In the genomic region with DNA sequence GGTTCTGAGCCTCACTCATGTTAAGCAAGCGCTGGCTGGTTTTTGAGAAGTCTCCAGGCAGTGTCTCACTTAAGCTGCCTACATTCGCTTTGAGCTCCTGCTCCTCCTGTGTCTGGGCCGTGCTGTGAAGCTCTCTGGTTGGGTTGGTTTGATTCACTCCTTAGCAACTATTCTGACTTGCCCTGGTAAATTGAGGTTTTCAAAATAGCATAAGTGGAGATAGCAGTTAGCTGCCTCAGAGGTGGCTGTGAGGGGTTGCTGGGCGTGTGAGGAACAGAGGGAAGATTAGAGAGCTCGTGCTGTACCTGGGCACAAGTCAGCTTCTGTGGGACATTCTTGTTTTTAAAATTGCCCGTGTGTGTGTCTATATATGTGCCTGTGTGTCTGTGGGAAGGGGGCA, we compare ENCODE assay signal across 13 mouse cellular contexts. TPM values are rescaled to one million over a fixed set of nuclear protein-coding genes. Genes with fewer than 3 reads are reported as not detected.
DNase-seq lines count a peak whose midpoint lies in the region; ATAC-seq and TF ChIP-seq lines count a peak whose summit lies in the region.
"Had no signal": no experiment of that assay in that cellular context is flagged by ENCODE, and none has a peak within 500 bp of the region (broad histone marks: within the 10 kb centered on the region; RNA-seq: fewer than 3 reads in every experiment).

No protein-coding gene starts in this region.

- ATAC-seq in heart, embryonic 14.5 days (ENCODE audit: insufficient number of reproducible peaks, insufficient read depth, low FRiP score, low read depth), result 0 out of 2 replicates have a peak, but pooled peaks have one; percentile 8
- ATAC-seq in intestine, embryonic 16.5 days, result no peak
- ATAC-seq: forebrain, embryonic 13.5 days had no signal

- DNase-seq in heart, adult 18-20 months, result no peak
- DNase-seq in thymus, adult 2 months, result no peak
- DNase-seq in thymus, postnatal 14 days, result no peak
- DNase-seq in kidney, postnatal 36 days, result no peak
- DNase-seq in gastrocnemius, postnatal 36 days, result no peak
- DNase-seq: adrenal gland, postnatal 25 days; layer of hippocampus, postnatal 36 days had no signal

- H3K9me3 ChIP-seq in heart, embryonic 14.5 days (ENCODE audit: control insufficient read depth, low read length), result no peaks in the 10 kb centered on the region
- no peaks in the 10 kb centered on the region for H3K9me3 ChIP-seq in intestine, embryonic 16.5 days (ENCODE audit: control insufficient read depth, low read length)
- H3K9me3 ChIP-seq: forebrain, embryonic 13.5 days; hindbrain, embryonic 10.5 days; limb, embryonic 13.5 days; megakaryocyte, embryonic 14.5 days had no signal

- TF ChIP-seq POLR2A in thymus, adult 2 months (IDR thresholded peaks at IDR 0.05; ENCODE audit: control insufficient read depth, extremely low read depth, insufficient read depth, low read length, poor library complexity), result no peak

- peak overlapping the region; percentile 19 to 53; a peak in 2 of 4 replicates for H3K27ac ChIP-seq in heart, embryonic 14.5 days (replicated peaks in 1 of 2; ENCODE audit: control insufficient read depth in 1 of 2, insufficient read depth in 1 of 2, low read depth in 2 of 2, low read length in 2 of 2)
- H3K27ac ChIP-seq in thymus, adult 2 months (ENCODE audit: control insufficient read depth, insufficient read depth, low read length), result peak overlapping the region; percentile 98
- peak overlapping the region; percentile 17 for H3K27ac ChIP-seq in intestine, embryonic 16.5 days (ENCODE audit: low read length)
- H3K27ac ChIP-seq: forebrain, embryonic 13.5 days; hindbrain, embryonic 10.5 days; limb, embryonic 13.5 days had no signal

- TF ChIP-seq CTCF in thymus, adult 2 months (IDR thresholded peaks at IDR 0.05; ENCODE audit: borderline replicate concordance, control insufficient read depth, extremely low read depth, insufficient read depth, low read length, poor library complexity), result no peak

- H3K27me3 ChIP-seq in heart, embryonic 14.5 days (ENCODE audit: control insufficient read depth, insufficient read depth, low read length), result no peaks in the 10 kb centered on the region
- no peaks in the 10 kb centered on the region for H3K27me3 ChIP-seq in thymus, adult 2 months (ENCODE audit: control insufficient read depth, insufficient read depth, low read length)
- no peaks in the 10 kb centered on the region for H3K27me3 ChIP-seq in intestine, embryonic 16.5 days (replicated peaks; ENCODE audit: control insufficient read depth, insufficient read depth, low read length)
- H3K27me3 ChIP-seq: forebrain, embryonic 13.5 days; limb, embryonic 13.5 days; megakaryocyte, embryonic 14.5 days had no signal

- H3K4me2 ChIP-seq in heart, embryonic 14.5 days (ENCODE audit: low read length), result peak overlapping the region; percentile 21; the same call in 1 of the 2 replicates
- no peak overlapping the region for H3K4me2 ChIP-seq in intestine, embryonic 16.5 days (ENCODE audit: low read depth, low read length)
- H3K4me2 ChIP-seq: forebrain, embryonic 13.5 days; limb, embryonic 13.5 days had no signal

- peaks cover 11 to 19% of the 10 kb centered on the region in 2 experiments for H3K4me1 ChIP-seq in heart, embryonic 14.5 days (ENCODE audit: control insufficient read depth in 2 of 2, insufficient read depth in 2 of 2, low read length in 2 of 2)
- H3K4me1 ChIP-seq in thymus, adult 2 months (replicated peaks; ENCODE audit: control insufficient read depth, insufficient read depth, low read length), result peaks cover 68% of the 10 kb centered on the region
- H3K4me1 ChIP-seq in intestine, embryonic 16.5 days (ENCODE audit: control insufficient read depth, insufficient read depth, low read length), result peaks cover 15% of the 10 kb centered on the region
- H3K4me1 ChIP-seq: hindbrain, embryonic 10.5 days; limb, embryonic 13.5 days had no signal

- H3K36me3 ChIP-seq in heart, embryonic 14.5 days (ENCODE audit: control insufficient read depth, insufficient read depth, low read length), result peaks cover 61% of the 10 kb centered on the region
- H3K36me3 ChIP-seq in thymus, adult 2 months (ENCODE audit: control insufficient read depth, insufficient read depth, low read length), result peaks cover 21% of the 10 kb centered on the region
- peaks cover 22% of the 10 kb centered on the region for H3K36me3 ChIP-seq in intestine, embryonic 16.5 days (ENCODE audit: control insufficient read depth, insufficient read depth, low read length)

- H3K9ac ChIP-seq in heart, embryonic 14.5 days (ENCODE audit: low read length), result 0 out of 2 replicates have a peak overlapping the region, but pooled peaks have one; percentile 8
- H3K9ac ChIP-seq in intestine, embryonic 16.5 days (ENCODE audit: low read depth, low read length), result no peak overlapping the region
- H3K9ac ChIP-seq: forebrain, embryonic 13.5 days; limb, embryonic 13.5 days had no signal

- 61% methylated on average over 6 of the region's 6 CpGs for WGBS in heart, embryonic 14.5 days
- WGBS in thymus, adult 2 months, result 10% methylated on average over 6 of the region's 6 CpGs
- 72% methylated on average over 6 of the region's 6 CpGs for WGBS in intestine, embryonic 16.5 days

- no peak overlapping the region for H3K4me3 ChIP-seq in heart, embryonic 14.5 days (ENCODE audit: control insufficient read depth in 1 of 2, insufficient read depth in 1 of 2, low read depth in 1 of 2, low read length in 2 of 2)
- peak overlapping the region; percentile 39 for H3K4me3 ChIP-seq in thymus, adult 2 months (ENCODE audit: control insufficient read depth, insufficient read depth, low read length)
- H3K4me3 ChIP-seq in intestine, embryonic 16.5 days (ENCODE audit: low read length), result no peak overlapping the region
- H3K4me3 ChIP-seq: forebrain, embryonic 13.5 days; hindbrain, embryonic 10.5 days; limb, embryonic 13.5 days; megakaryocyte, embryonic 14.5 days had no signal

- intact Hi-C loops in gastrocnemius, postnatal 36 days (cut with DNase I), result no loop called here

RNA-seq across cellular contexts. Expression of a gene that starts 27.6 kb away (rescaled TPM):
- polyA plus RNA-seq in heart, embryonic 14.5 days (2014; fragmentation: Nextera tagmentation; extraction: Ambion mirVana), result 7.8 and 11.8 TPM in 2 replicates
- total RNA-seq in heart, adult 18-20 months (2021), result 10 to 100 TPM; 28.3 to 31.8 TPM
- polyA plus RNA-seq in thymus, adult 2 months (2012; rRNA removed), result 40.2 and 45.4 TPM in 2 replicates
- polyA plus RNA-seq in intestine, embryonic 16.5 days (2015; fragmentation: Nextera tagmentation; extraction: Ambion mirVana), result 16.6 and 18.2 TPM in 2 replicates
- total RNA-seq in gastrocnemius, postnatal 36 days (2021), result 10 to 100 TPM; 19.0 to 22.1 TPM

Comparison
In these comparisons a context has a peak if more than half of its experiments do, and no peak if none do; other contexts are left out.
1. H3K27ac ChIP-seq: peak in every context shown above with its lines; median percentile 98 in thymus, adult 2 months; 36 in heart, embryonic 14.5 days; 17 in intestine, embryonic 16.5 days.